In the genomic region with DNA sequence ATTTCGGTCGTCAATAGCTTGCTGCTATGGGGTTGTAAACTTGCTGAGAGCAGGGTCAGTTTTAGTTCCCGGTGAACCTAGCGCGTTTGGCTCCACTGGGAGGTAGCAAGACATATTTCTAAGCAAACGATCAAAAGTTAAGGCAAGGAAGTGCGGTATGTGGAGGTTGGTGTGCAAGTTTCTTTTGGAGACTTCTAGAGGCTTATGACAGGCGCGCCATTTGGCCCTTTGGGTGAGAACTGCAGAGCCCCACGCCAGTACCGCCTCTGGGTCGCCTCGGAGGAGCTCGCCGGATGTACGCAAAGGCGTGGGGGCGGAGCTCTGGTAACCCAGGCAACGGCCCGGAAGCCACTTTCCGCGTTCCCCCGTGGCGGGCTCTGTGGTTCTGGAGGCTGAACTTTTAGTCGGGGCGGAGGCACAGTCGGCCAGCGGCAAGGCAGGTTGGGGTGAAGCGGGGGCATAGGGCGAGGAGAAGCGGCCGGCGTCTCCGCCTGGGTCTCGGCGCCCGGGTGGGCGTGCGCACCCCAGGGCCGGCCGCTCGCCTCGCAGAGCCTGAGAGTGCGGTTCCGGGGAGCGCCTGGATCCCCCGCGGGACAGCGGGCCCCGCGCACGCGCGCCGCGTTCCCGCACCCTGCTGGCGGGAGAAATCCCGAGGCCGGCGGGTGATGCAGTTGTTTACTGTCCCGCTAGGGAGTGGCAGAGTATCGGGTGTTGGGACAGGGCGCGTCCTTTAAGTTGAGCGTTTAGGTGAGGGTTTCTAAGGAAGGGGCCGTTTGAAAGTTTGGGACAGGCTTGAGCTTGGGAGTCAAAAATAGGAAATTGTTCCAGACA, we compare ENCODE assay signal across 1 mouse cellular context.
TF ChIP-seq lines count a peak whose summit lies in the region.

A gene (plus strand): TSS at position 51 of the 831 bp plus-strand sequence.

TF ChIP-seq in CH12.LX, 34 proteins besides CTCF, POLR2A, EP300 and RAD21 (continued from another document):
- peak; percentile 64; the same call in 1 of the 2 replicates for TF ChIP-seq TBP (conservative IDR thresholded peaks at IDR 0.05; ENCODE audit: low read depth, low read length)
- no peak for TF ChIP-seq ETS1 (conservative IDR thresholded peaks at IDR 0.05; ENCODE audit: low read depth, low read length)
- TF ChIP-seq MAX (IDR thresholded peaks at IDR 0.05; ENCODE audit: low read length) = peak; percentile 80; the same call in 1 of the 2 replicates
- TF ChIP-seq MYC (IDR thresholded peaks at IDR 0.05; ENCODE audit: low read depth, low read length) = peak; percentile 28; the same call in 1 of the 2 replicates
- peak; percentile 76; the same call in 1 of the 2 replicates for TF ChIP-seq TCF12 (IDR thresholded peaks at IDR 0.05; ENCODE audit: low read depth, low read length)
- TF ChIP-seq ZMIZ1 (IDR thresholded peaks at IDR 0.05; ENCODE audit: low read depth, low read length) = peak; percentile 92; the same call in 1 of the 2 replicates
- no peak for TF ChIP-seq USF2 (conservative IDR thresholded peaks at IDR 0.05; ENCODE audit: low read depth, low read length)
- TF ChIP-seq RCOR1 (conservative IDR thresholded peaks at IDR 0.05; ENCODE audit: low read depth, low read length) = no peak
- 0 out of 2 replicates have a peak, but pooled peaks have one; percentile 47 for TF ChIP-seq UBTF (IDR thresholded peaks at IDR 0.05; ENCODE audit: low read depth, low read length)
- no peak for TF ChIP-seq MAFK (IDR thresholded peaks at IDR 0.05; ENCODE audit: insufficient replicate concordance, low read length)
- TF ChIP-seq KAT2A (IDR thresholded peaks at IDR 0.05; ENCODE audit: insufficient replicate concordance, low read length) = peak; percentile 64; the same call in 1 of the 2 replicates
- TF ChIP-seq PAX5 (IDR thresholded peaks at IDR 0.05; ENCODE audit: low read length) = no peak
- TF ChIP-seq GABPA (IDR thresholded peaks at IDR 0.05; ENCODE audit: insufficient replicate concordance, low read depth, low read length) = no peak
- peak; percentile 84; the same call in 1 of the 2 replicates for TF ChIP-seq POLR2AphosphoS2 (IDR thresholded peaks at IDR 0.05; ENCODE audit: low read depth, low read length)
- no peak for TF ChIP-seq USF1 (IDR thresholded peaks at IDR 0.05; ENCODE audit: low read depth, low read length)
- no peak for TF ChIP-seq JUN (IDR thresholded peaks at IDR 0.05; ENCODE audit: insufficient read depth, low read depth, low read length)
- TF ChIP-seq MAZ (IDR thresholded peaks at IDR 0.05; ENCODE audit: low read depth, low read length) = 0 out of 2 replicates have a peak, but pooled peaks have one; percentile 31
- TF ChIP-seq ZNF384 (IDR thresholded peaks at IDR 0.05; ENCODE audit: low read depth, low read length) = no peak
- no peak for TF ChIP-seq JUND (conservative IDR thresholded peaks at IDR 0.05; ENCODE audit: low read depth, low read length)
- TF ChIP-seq HCFC1 (IDR thresholded peaks at IDR 0.05; ENCODE audit: low read depth, low read length) = peak; percentile 79
- no peak for TF ChIP-seq CHD1 (IDR thresholded peaks at IDR 0.05; ENCODE audit: low read depth, low read length)
- no peak for TF ChIP-seq CHD2 (IDR thresholded peaks at IDR 0.05; ENCODE audit: low read length)
- peak; percentile 67; the same call in 1 of the 2 replicates for TF ChIP-seq E2F4 (IDR thresholded peaks at IDR 0.05; ENCODE audit: insufficient replicate concordance, low read depth, low read length)
- peak; percentile 89 for TF ChIP-seq ELF1 (IDR thresholded peaks at IDR 0.05; ENCODE audit: low read depth, low read length)
- TF ChIP-seq SMC3 (IDR thresholded peaks at IDR 0.05; ENCODE audit: low read depth, low read length) = peak; percentile 21
- peak; percentile 98 for TF ChIP-seq SIN3A (IDR thresholded peaks at IDR 0.05; ENCODE audit: low read length)
- peak; percentile 26; the same call in 1 of the 2 replicates for TF ChIP-seq MEF2A (IDR thresholded peaks at IDR 0.05; ENCODE audit: borderline replicate concordance, low read depth, low read length)
- TF ChIP-seq NRF1 (IDR thresholded peaks at IDR 0.05; ENCODE audit: low read depth, low read length) = peak; percentile 91
- peak; percentile 99 for TF ChIP-seq MXI1 (IDR thresholded peaks at IDR 0.05; ENCODE audit: low read depth, low read length)
- TF ChIP-seq IRF4 (IDR thresholded peaks at IDR 0.05; ENCODE audit: low read depth, low read length) = no peak
- no peak for TF ChIP-seq ZKSCAN1 (IDR thresholded peaks at IDR 0.05; ENCODE audit: borderline replicate concordance, low read depth, low read length)
- TF ChIP-seq NELFE (IDR thresholded peaks at IDR 0.05; ENCODE audit: low read depth, low read length) = peak; percentile 92
